Mouse (Mus musculus): ENCODE results near the gene Arhgef18.

DNA sequence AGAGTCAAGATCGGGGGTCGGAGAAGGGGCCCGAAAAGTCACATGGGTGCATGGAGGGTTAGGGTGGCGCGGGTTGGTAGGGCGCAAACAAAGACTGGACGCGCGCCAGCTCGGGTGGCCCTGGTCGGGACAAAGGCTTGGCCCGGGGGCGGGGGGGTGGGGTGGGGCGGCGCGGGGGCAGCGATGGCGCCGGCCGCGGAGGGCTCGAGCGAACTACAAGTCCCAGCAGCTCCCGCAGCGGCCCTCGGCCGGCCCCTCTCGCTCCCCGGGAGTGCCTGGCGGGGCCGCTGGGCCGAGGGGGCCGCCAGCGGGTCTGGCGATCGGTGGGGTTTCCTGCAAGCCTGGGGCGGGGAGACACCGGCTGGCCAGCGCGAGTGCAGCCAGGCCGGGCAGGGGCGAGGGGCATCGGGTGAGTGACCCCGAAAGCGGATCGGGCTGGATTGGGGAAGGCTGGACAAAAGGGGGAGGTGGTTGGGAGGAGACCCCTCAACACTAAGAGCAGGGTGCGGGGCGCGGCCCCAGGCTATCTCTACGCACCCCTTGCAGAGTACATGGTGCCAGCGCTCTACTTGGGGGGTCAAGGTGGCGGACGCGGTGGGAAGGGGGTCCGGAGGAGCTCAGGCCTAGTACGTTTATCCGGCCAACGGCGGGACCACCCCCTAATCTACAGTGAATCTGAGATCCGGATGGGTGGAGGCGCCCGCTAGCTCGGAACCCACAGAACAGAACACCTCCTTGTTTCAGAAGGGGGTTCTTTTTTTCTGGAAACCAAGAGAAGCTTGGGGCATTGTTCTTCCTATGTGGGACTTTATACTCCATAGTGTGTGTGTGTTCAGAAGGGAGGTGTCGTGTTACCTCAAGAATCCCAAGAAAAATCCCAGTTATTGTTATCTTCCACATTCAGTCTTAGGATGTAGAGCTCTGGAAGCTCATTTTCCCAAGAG lies 100.4 kb downstream of the Arhgef18 start, which contains the start of gene Zfp358:
- TF ChIP-seq EP300 (IDR thresholded peaks at IDR 0.05; ENCODE audit: low read depth in 1 of 2, low read length in 2 of 2) (no peak), USF2 (IDR thresholded peaks at IDR 0.05; ENCODE audit: borderline replicate concordance in 1 of 2, insufficient read depth in 1 of 2, low read depth in 1 of 2, low read length in 2 of 2) (no peak)

All from MEL (cell line).